Mouse (Mus musculus): ENCODE measurements around the gene Asb17. TPM values are rescaled to one million over a fixed set of nuclear protein-coding genes. Genes with fewer than 3 reads are reported as not detected.

Gene Asb17
- total RNA-seq (2021): not detected
- not detected in 2 replicates for polyA plus RNA-seq (2012; rRNA removed)
- long read RNA-seq: 0 reads

- H3K9ac ChIP-seq (ENCODE audit: low read depth, low read length): no peak within 1 kb of the TSS
- no peaks in the 10 kb centered on the region for H3K36me3 ChIP-seq (ENCODE audit: control insufficient read depth, insufficient read depth, low read length)
- no peak for DNase-seq
- H3K27me3 ChIP-seq (ENCODE audit: control insufficient read depth, insufficient read depth, low read length): no peaks in the 10 kb centered on the region; the same call in 1 of the 2 replicates
- no peak within 1 kb of the TSS for H3K4me3 ChIP-seq
- no peaks in the 10 kb centered on the region for H3K79me2 ChIP-seq (replicated peaks; ENCODE audit: control insufficient read depth, insufficient read depth, low read length)
- WGBS: 82% methylated on average over 10 of the region's 10 CpGs
- TF ChIP-seq EP300 (IDR thresholded peaks at IDR 0.05; ENCODE audit: insufficient read depth, low read depth, low read length) (no peak), CTCF (IDR thresholded peaks at IDR 0.05) (no peak), POLR2A (IDR thresholded peaks at IDR 0.05; ENCODE audit: insufficient read depth, low read depth, low read length) (no peak)
- H3K27ac ChIP-seq: no peak within 1 kb of the TSS
- intact Hi-C loops (cut with DNase I): no loop called here
- H3K4me1 ChIP-seq (ENCODE audit: control insufficient read depth, insufficient read depth, low read length): no peaks in the 10 kb centered on the region
Observed at GRCm38 (mm10) chr3:153844030-153844429, at the start of gene Asb17. Asb17 (plus strand) TSS chr3:153844209.

- Histone ChIP-seq H3K36me3 (ENCODE audit: control insufficient read depth, insufficient read depth, low read length) (no peaks in the 10 kb centered on the region), H3K4me3 (no peak overlapping the region), H3K4me1 (ENCODE audit: control insufficient read depth, insufficient read depth, low read length) (no peaks in the 10 kb centered on the region), H3K27ac (no peak overlapping the region), H3K27me3 (ENCODE audit: control insufficient read depth, insufficient read depth, low read length) (no peaks in the 10 kb centered on the region), H3K79me2 (replicated peaks; ENCODE audit: control insufficient read depth, insufficient read depth, low read length) (no peaks in the 10 kb centered on the region), H3K9ac (ENCODE audit: low read depth, low read length) (no peak overlapping the region)
- intact Hi-C loops (cut with DNase I): no loop called here
- no peak for TF ChIP-seq CTCF (IDR thresholded peaks at IDR 0.05)
- TF ChIP-seq EP300 (IDR thresholded peaks at IDR 0.05; ENCODE audit: insufficient read depth, low read depth, low read length): no peak
- TF ChIP-seq POLR2A (IDR thresholded peaks at IDR 0.05; ENCODE audit: insufficient read depth, low read depth, low read length): no peak
- DNase-seq: no peak
- 38% methylated on average over 7 of the region's 7 CpGs for WGBS
Observed at GRCm38 (mm10) chr3:153797574-153797973, 46.4 kb upstream of the Asb17 start.

GRCm38 (mm10) chr3:153799603-153800002, 44.4 kb upstream of the Asb17 start:
- DNase-seq: no peak
- intact Hi-C loops (cut with DNase I): no loop called here
- 92% methylated on average over 11 of the region's 11 CpGs for WGBS
- Histone ChIP-seq H3K79me2 (replicated peaks; ENCODE audit: control insufficient read depth, insufficient read depth, low read length) (no peaks in the 10 kb centered on the region), H3K9ac (ENCODE audit: low read depth, low read length) (no peak overlapping the region), H3K4me3 (no peak overlapping the region), H3K27ac (no peak overlapping the region), H3K4me1 (ENCODE audit: control insufficient read depth, insufficient read depth, low read length) (no peaks in the 10 kb centered on the region), H3K27me3 (ENCODE audit: control insufficient read depth, insufficient read depth, low read length) (no peaks in the 10 kb centered on the region), H3K36me3 (ENCODE audit: control insufficient read depth, insufficient read depth, low read length) (no peaks in the 10 kb centered on the region)
- TF ChIP-seq CTCF (IDR thresholded peaks at IDR 0.05) (no peak), EP300 (IDR thresholded peaks at IDR 0.05; ENCODE audit: insufficient read depth, low read depth, low read length) (no peak), POLR2A (IDR thresholded peaks at IDR 0.05; ENCODE audit: insufficient read depth, low read depth, low read length) (no peak)

GRCm38 (mm10) chr3:153800690-153801089, 43.3 kb upstream of the Asb17 start:
- TF ChIP-seq POLR2A (IDR thresholded peaks at IDR 0.05; ENCODE audit: insufficient read depth, low read depth, low read length): no peak
- H3K9ac ChIP-seq (ENCODE audit: low read depth, low read length): no peak overlapping the region
- no peak overlapping the region for H3K4me3 ChIP-seq
- no peak overlapping the region for H3K27ac ChIP-seq
- DNase-seq: no peak
- WGBS: 67% methylated on average over 5 of the region's 5 CpGs
- intact Hi-C loops (cut with DNase I): no loop called here
- H3K4me1 ChIP-seq (ENCODE audit: control insufficient read depth, insufficient read depth, low read length): no peaks in the 10 kb centered on the region
- no peaks in the 10 kb centered on the region for H3K27me3 ChIP-seq (ENCODE audit: control insufficient read depth, insufficient read depth, low read length)
- H3K36me3 ChIP-seq (ENCODE audit: control insufficient read depth, insufficient read depth, low read length): no peaks in the 10 kb centered on the region
- no peaks in the 10 kb centered on the region for H3K79me2 ChIP-seq (replicated peaks; ENCODE audit: control insufficient read depth, insufficient read depth, low read length)

GRCm38 (mm10) chr3:153801541-153801940, 42.5 kb upstream of the Asb17 start:
- WGBS: 64% methylated on average over 6 of the region's 6 CpGs
- H3K36me3 ChIP-seq (ENCODE audit: control insufficient read depth, insufficient read depth, low read length): no peaks in the 10 kb centered on the region
- DNase-seq: no peak
- H3K79me2 ChIP-seq (replicated peaks; ENCODE audit: control insufficient read depth, insufficient read depth, low read length): no peaks in the 10 kb centered on the region
- no peak overlapping the region for H3K9ac ChIP-seq (ENCODE audit: low read depth, low read length)
- H3K4me3 ChIP-seq: no peak overlapping the region
- intact Hi-C loops (cut with DNase I): no loop called here
- no peak for TF ChIP-seq EP300 (IDR thresholded peaks at IDR 0.05; ENCODE audit: insufficient read depth, low read depth, low read length)
- H3K4me1 ChIP-seq (ENCODE audit: control insufficient read depth, insufficient read depth, low read length): no peaks in the 10 kb centered on the region
- H3K27ac ChIP-seq: no peak overlapping the region
- H3K27me3 ChIP-seq (ENCODE audit: control insufficient read depth, insufficient read depth, low read length): no peaks in the 10 kb centered on the region

GRCm38 (mm10) chr3:153802640-153803039, 41.4 kb upstream of the Asb17 start:
- no peak for DNase-seq
- no peak for TF ChIP-seq CTCF (IDR thresholded peaks at IDR 0.05)
- no peak for TF ChIP-seq POLR2A (IDR thresholded peaks at IDR 0.05; ENCODE audit: insufficient read depth, low read depth, low read length)
- TF ChIP-seq EP300 (IDR thresholded peaks at IDR 0.05; ENCODE audit: insufficient read depth, low read depth, low read length): no peak
- Histone ChIP-seq H3K27ac (no peak overlapping the region), H3K27me3 (ENCODE audit: control insufficient read depth, insufficient read depth, low read length) (no peaks in the 10 kb centered on the region), H3K79me2 (replicated peaks; ENCODE audit: control insufficient read depth, insufficient read depth, low read length) (no peaks in the 10 kb centered on the region), H3K36me3 (ENCODE audit: control insufficient read depth, insufficient read depth, low read length) (no peaks in the 10 kb centered on the region), H3K4me1 (ENCODE audit: control insufficient read depth, insufficient read depth, low read length) (no peaks in the 10 kb centered on the region), H3K9ac (ENCODE audit: low read depth, low read length) (no peak overlapping the region), H3K4me3 (no peak overlapping the region)
- intact Hi-C loops (cut with DNase I): no loop called here
- WGBS: 81% methylated on average over 5 of the region's 5 CpGs
